Mouse (Mus musculus) kidney, postnatal 0 days (tissue): ENCODE measurements at regions not wholly inside any gene's neighbourhood (a gene's known extent, or its start where the extent isn't known, plus 50 kb on each side); places are given as distances from the start of the nearest gene placed in this dataset.

ENCODE experiments used
- ATAC-seq: fragments of 200-750 bp; cut with Nextera tagmentation; replicated peaks from 2 replicates; pipeline ENCODE4 v1.8.0; 2017; ENCODE audit warnings: low read depth, moderate number of reproducible peaks, moderate TSS enrichment, moderate library complexity; ENCODE audit not compliant: low FRiP score
- DNase-seq: peaks from one replicate; pipeline ENCODE4 v3.0.0-alpha.2; 2016; ENCODE audit warnings: low spot score
- H3K27ac ChIP-seq: fragments of 300-500 bp; sonication (generic); 2 replicates; pipeline ENCODE4 v1.5.1; 2014; ENCODE audit warnings: mild to moderate bottlenecking
- H3K27me3 ChIP-seq: fragments of 300-500 bp; sonication (generic); 2 replicates; pipeline ENCODE4 v1.6.1; 2014; ENCODE audit warnings: low read length, mixed read lengths; ENCODE audit not compliant: insufficient read depth
- H3K36me3 ChIP-seq: fragments of 300-500 bp; sonication (generic); 2 replicates; pipeline ENCODE4 v1.6.1; 2014; ENCODE audit warnings: low read length, mixed read lengths; ENCODE audit not compliant: insufficient read depth
- H3K4me1 ChIP-seq: fragments of 300-500 bp; sonication (generic); replicated peaks from 2 replicates; pipeline ENCODE4 v1.6.1; 2014; ENCODE audit warnings: antibody characterized with exemption, low read length, mixed read lengths; ENCODE audit not compliant: insufficient read depth
- H3K4me2 ChIP-seq: fragments of 300-500 bp; sonication (generic); 2 replicates; pipeline ENCODE4 v1.6.1; 2014; ENCODE audit warnings: mild to moderate bottlenecking, low read length, moderate library complexity, mixed read lengths
- H3K4me3 ChIP-seq: fragments of 300-500 bp; sonication (generic); replicated peaks from 2 replicates; pipeline ENCODE4 v1.5.1; 2014; ENCODE audit warnings: low read depth, low read length
- H3K9ac ChIP-seq: fragments of 300-500 bp; sonication (generic); 2 replicates; pipeline ENCODE4 v1.6.1; 2014; ENCODE audit warnings: low read depth, low read length
- H3K9me3 ChIP-seq: fragments of 300-500 bp; sonication (generic); replicated peaks from 2 replicates; pipeline ENCODE4 v1.6.1; 2016; ENCODE audit warnings: low read length, inconsistent platforms, mixed read lengths
- CTCF ChIP-seq: IDR thresholded peaks from 2 replicates; pipeline ENCODE4 v1.5.1; 2016; ENCODE audit warnings: antibody characterized with exemption, low read depth, mild to moderate bottlenecking, moderate library complexity
- WGBS: fragments of 180-500 bp; shearing (Covaris S2); extraction: QIAGEN DNeasy Blood & Tissue Kit; methylation state at CpG from one replicate; pipeline ENCODE4 v1.1.7; 2014; 5-methylcytosine and 5-hydroxymethylcytosine counted together

GRCm38 (mm10) chr8:12184666-12185065 is 94.0 kb upstream of the A230072I06Rik start:
- Histone ChIP-seq H3K9ac (no peak overlapping the region), H3K4me1 (no peaks in the 10 kb centered on the region), H3K4me3 (no peak overlapping the region), H3K27ac (no peak overlapping the region), H3K27me3 (no peaks in the 10 kb centered on the region), H3K4me2 (no peak overlapping the region), H3K9me3 (no peaks in the 10 kb centered on the region), H3K36me3 (no peaks in the 10 kb centered on the region)
- DNase-seq (no peak), ATAC-seq (no peak)
- WGBS: 82% methylated on average over 4 of the region's 4 CpGs
- no peak for TF ChIP-seq CTCF

GRCm38 (mm10) chr8:12187366-12187765 is 91.3 kb upstream of the A230072I06Rik start:
- Histone ChIP-seq H3K4me3 (no peak overlapping the region), H3K9me3 (no peaks in the 10 kb centered on the region), H3K27ac (no peak overlapping the region), H3K4me1 (no peaks in the 10 kb centered on the region), H3K9ac (no peak overlapping the region), H3K36me3 (no peaks in the 10 kb centered on the region), H3K27me3 (no peaks in the 10 kb centered on the region), H3K4me2 (no peak overlapping the region)
- TF ChIP-seq CTCF: no peak
- DNase-seq (no peak), ATAC-seq (no peak)
- WGBS: 84% methylated on average over 3 of the region's 3 CpGs

DNA sequence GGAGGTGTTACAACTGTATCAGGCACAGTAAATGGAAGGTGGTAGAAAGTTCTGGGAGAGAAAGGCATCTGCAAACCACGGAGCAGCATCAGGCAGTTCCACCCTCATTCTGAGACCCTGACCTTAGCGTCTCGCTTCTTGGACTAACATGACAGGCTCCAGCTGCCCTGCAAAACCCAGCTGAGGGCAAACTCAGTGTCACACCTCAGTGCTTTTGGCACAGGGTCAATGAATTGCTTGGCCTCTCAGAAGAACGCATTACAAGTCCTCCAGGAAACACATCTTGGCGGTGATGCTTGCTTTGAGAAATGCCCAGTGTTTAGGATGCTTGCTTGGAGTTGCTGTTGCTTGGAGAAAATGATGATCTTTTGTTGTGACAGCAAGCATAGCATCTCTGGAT is 90.2 kb upstream of the A230072I06Rik start:
- Histone ChIP-seq H3K9ac (no peak overlapping the region), H3K27ac (no peak overlapping the region), H3K4me3 (no peak overlapping the region), H3K9me3 (no peaks in the 10 kb centered on the region), H3K36me3 (no peaks in the 10 kb centered on the region), H3K4me2 (no peak overlapping the region), H3K27me3 (no peaks in the 10 kb centered on the region), H3K4me1 (no peaks in the 10 kb centered on the region)
- no peak for TF ChIP-seq CTCF
- DNase-seq (peak; percentile 16), ATAC-seq (no peak)
- WGBS: 13% methylated on average over 5 of the region's 5 CpGs

DNA sequence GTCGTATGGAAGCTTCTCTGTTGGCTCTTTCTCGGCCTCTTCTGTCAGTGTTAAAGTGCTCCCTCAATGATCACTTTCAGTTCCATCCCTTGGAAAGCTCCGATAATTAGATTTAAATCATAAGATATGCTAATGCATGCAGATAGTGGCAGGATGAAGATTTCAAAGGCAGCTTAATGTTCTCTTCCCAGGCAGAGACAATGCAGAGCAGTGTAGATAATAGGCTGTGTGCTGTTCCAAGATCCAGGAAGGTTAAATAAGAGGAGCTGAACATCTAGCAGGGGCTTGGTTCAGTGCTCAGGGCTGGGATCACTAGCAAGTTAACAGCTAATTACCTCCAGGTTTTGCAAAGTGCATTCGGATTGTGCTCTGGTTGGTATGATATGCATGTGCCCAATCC is 89.7 kb upstream of the A230072I06Rik start:
- Histone ChIP-seq H3K36me3 (no peaks in the 10 kb centered on the region), H3K4me3 (no peak overlapping the region), H3K4me2 (no peak overlapping the region), H3K9me3 (no peaks in the 10 kb centered on the region), H3K4me1 (no peaks in the 10 kb centered on the region), H3K9ac (no peak overlapping the region), H3K27ac (no peak overlapping the region), H3K27me3 (no peaks in the 10 kb centered on the region)
- DNase-seq (no peak), ATAC-seq (no peak)
- 68% methylated on average over 4 of the region's 4 CpGs for WGBS
- TF ChIP-seq CTCF: no peak

DNA sequence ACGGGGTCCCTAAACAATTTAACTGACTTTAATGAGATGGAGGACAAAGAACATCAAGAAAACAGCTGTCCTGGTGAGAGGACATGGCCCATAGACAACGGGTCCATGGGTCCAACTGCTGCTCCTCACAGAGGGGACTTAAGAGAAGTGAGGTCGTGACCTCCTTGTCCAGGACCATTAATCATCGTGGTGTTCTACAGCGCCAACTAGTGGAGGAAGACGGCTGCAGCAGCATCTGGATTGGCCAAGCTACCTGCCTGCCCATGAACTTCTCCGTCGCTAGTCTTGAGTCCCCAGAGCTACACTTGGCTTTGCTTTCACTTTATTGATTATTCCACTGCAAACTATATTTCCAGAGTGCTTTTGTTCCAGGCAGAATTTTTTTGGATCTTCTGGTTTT is 86.6 kb upstream of the A230072I06Rik start:
- Histone ChIP-seq H3K27me3 (no peaks in the 10 kb centered on the region), H3K4me2 (no peak overlapping the region), H3K27ac (no peak overlapping the region), H3K36me3 (no peaks in the 10 kb centered on the region), H3K4me1 (no peaks in the 10 kb centered on the region), H3K4me3 (no peak overlapping the region), H3K9me3 (no peaks in the 10 kb centered on the region), H3K9ac (no peak overlapping the region)
- no peak for ATAC-seq
- TF ChIP-seq CTCF: peak; percentile 61
- peak; percentile 12 for DNase-seq
- 32% methylated on average over 8 of the region's 8 CpGs for WGBS

- no peak for TF ChIP-seq CTCF
- Histone ChIP-seq H3K9ac (no peak overlapping the region), H3K4me2 (no peak overlapping the region), H3K4me1 (no peaks in the 10 kb centered on the region), H3K9me3 (no peaks in the 10 kb centered on the region), H3K27me3 (no peaks in the 10 kb centered on the region), H3K4me3 (no peak overlapping the region), H3K27ac (no peak overlapping the region), H3K36me3 (no peaks in the 10 kb centered on the region)
- no peak for ATAC-seq
- DNase-seq: no peak
- 58% methylated on average over 1 of the region's 1 CpGs for WGBS
Measured at GRCm38 (mm10) chr8:12205909-12206308, 72.7 kb upstream of the A230072I06Rik start.

- Histone ChIP-seq H3K27ac (no peak overlapping the region), H3K36me3 (no peaks in the 10 kb centered on the region), H3K9me3 (no peaks in the 10 kb centered on the region), H3K27me3 (no peaks in the 10 kb centered on the region), H3K4me3 (no peak overlapping the region), H3K9ac (no peak overlapping the region), H3K4me2 (no peak overlapping the region), H3K4me1 (no peaks in the 10 kb centered on the region)
- ATAC-seq (no peak), DNase-seq (no peak)
- 92% methylated on average over 3 of the region's 3 CpGs for WGBS
- no peak for TF ChIP-seq CTCF
Measured at GRCm38 (mm10) chr8:12207412-12207811, 71.2 kb upstream of the A230072I06Rik start.
